Mouse (Mus musculus) kidney, adult 2 months (tissue): Measurements from ENCODE around the gene Olfr155.

Experiments
- CTCF ChIP-seq: fragments of 200-500 bp; conservative IDR thresholded peaks from 2 replicates; pipeline ENCODE4 v1.5.1; 2011; ENCODE audit warnings: low read depth, mild to moderate bottlenecking, control low read depth, low read length, moderate library complexity, mixed read lengths; ENCODE audit not compliant: insufficient read depth, insufficient read length
- POLR2A ChIP-seq: fragments of 200-500 bp; IDR thresholded peaks from one replicate; pipeline ENCODE4 v1.6.1; 2011; ENCODE audit warnings: low read depth, low read length, control low read depth

DNA sequence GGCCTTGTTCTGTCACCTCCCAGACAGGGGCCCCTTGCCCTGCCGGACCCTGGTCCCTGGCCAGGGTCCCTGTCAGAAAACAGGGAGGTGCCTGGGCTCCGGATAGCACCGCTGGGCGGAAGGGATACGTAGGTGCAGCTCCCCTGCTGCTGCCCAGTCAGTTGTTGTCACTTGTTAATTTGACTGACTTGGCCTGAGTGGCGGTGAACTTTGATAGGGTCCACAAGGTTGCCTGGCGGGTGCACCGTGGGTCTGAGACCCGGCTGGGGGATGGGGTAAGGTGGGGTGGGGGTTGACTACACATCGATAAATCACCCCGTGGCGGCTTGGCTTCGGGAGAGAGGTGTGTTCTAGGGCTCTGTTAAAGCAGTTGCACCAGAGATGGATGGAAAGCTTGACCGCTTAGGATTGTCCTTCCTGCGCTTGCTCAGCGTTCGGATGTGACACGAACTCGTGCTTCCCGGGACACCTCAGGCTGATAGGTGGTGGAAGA lies 24.6 kb downstream of the Olfr155 start:
- TF ChIP-seq CTCF (no peak), POLR2A (no peak)
